In genomic region chr2:157458472-157458871, GRCm38 (mm10) we compare ENCODE assay signal across 8 mouse cellular contexts. TPM values are rescaled to one million over a fixed set of nuclear protein-coding genes. Genes with fewer than 3 reads are reported as not detected.
DNase-seq lines count a peak whose midpoint lies in the region; ATAC-seq and TF ChIP-seq lines count a peak whose summit lies in the region.

No protein-coding gene starts in this region.

- no peak for TF ChIP-seq POLR2A in liver, adult 2 months (IDR thresholded peaks at IDR 0.05; ENCODE audit: extremely low read depth, insufficient read depth, low read length)

- H3K27ac ChIP-seq in intestine, postnatal 0 days (ENCODE audit: low read depth, low read length): no peak overlapping the region
- H3K27ac ChIP-seq in liver, adult 2 months (replicated peaks; ENCODE audit: insufficient read depth, low read depth, low read length): no peak overlapping the region
- H3K27ac ChIP-seq in stomach, postnatal 0 days (replicated peaks): no peak overlapping the region

- peaks cover 54% of the 10 kb centered on the region for H3K36me3 ChIP-seq in intestine, postnatal 0 days (ENCODE audit: control insufficient read depth, insufficient read depth)
- no peaks in the 10 kb centered on the region for H3K36me3 ChIP-seq in liver, adult 2 months (ENCODE audit: control insufficient read depth, insufficient read depth, low read length)
- peaks cover 16% of the 10 kb centered on the region for H3K36me3 ChIP-seq in stomach, postnatal 0 days (ENCODE audit: control insufficient read depth, insufficient read depth, low read length)

- ATAC-seq in intestine, postnatal 0 days: peak; percentile 17; the same call in 1 of the 2 replicates
- peak; percentile 48 for ATAC-seq in monocyte, adult 5-6 weeks (replicated peaks; ENCODE audit: insufficient number of reproducible peaks, low FRiP score, low TSS enrichment, poor library complexity, severe bottlenecking)
- peak; percentile 33 for ATAC-seq in stomach, postnatal 0 days (ENCODE audit: low FRiP score, low TSS enrichment)

- no peak for TF ChIP-seq EP300 in stomach, postnatal 0 days (optimal IDR thresholded peaks at IDR 0.05)

- no peak overlapping the region for H3K9ac ChIP-seq in intestine, postnatal 0 days (ENCODE audit: low read depth, low read length)
- H3K9ac ChIP-seq in liver, adult 2 months (ENCODE audit: low read depth, low read length): no peak overlapping the region
- H3K9ac ChIP-seq in stomach, postnatal 0 days (ENCODE audit: low read length): no peak overlapping the region

- peak; percentile 96 for TF ChIP-seq CTCF in intestine, postnatal 0 days (IDR thresholded peaks at IDR 0.05; ENCODE audit: low read depth)
- TF ChIP-seq CTCF in liver, adult 2 months (IDR thresholded peaks at IDR 0.05; ENCODE audit: low read depth, low read length): peak; percentile 90
- peak; percentile 92 for TF ChIP-seq CTCF in stomach, postnatal 0 days (IDR thresholded peaks at IDR 0.05; ENCODE audit: low read depth)

- H3K4me3 ChIP-seq in intestine, postnatal 0 days (ENCODE audit: low read depth, low read length): no peak overlapping the region
- H3K4me3 ChIP-seq in liver, adult 2 months (ENCODE audit: insufficient read depth, low read depth, low read length): no peak overlapping the region
- no peak overlapping the region for H3K4me3 ChIP-seq in stomach, postnatal 0 days (ENCODE audit: low read depth, low read length)

- 28% methylated on average over 14 of the region's 14 CpGs for WGBS in intestine, postnatal 0 days
- WGBS in liver, adult 2 months: 39% methylated on average over 14 of the region's 14 CpGs
- 29% methylated on average over 13 of the region's 14 CpGs for WGBS in stomach, postnatal 0 days

- no peaks in the 10 kb centered on the region for H3K9me3 ChIP-seq in intestine, postnatal 0 days (ENCODE audit: control insufficient read depth)
- no peaks in the 10 kb centered on the region for H3K9me3 ChIP-seq in stomach, postnatal 0 days (ENCODE audit: control insufficient read depth, low read length)

- no peaks in the 10 kb centered on the region for H3K79me2 ChIP-seq in liver, adult 2 months (ENCODE audit: control insufficient read depth, insufficient read depth, low read length)

- H3K4me2 ChIP-seq in intestine, postnatal 0 days (replicated peaks; ENCODE audit: low read depth): no peak overlapping the region
- no peak overlapping the region for H3K4me2 ChIP-seq in stomach, postnatal 0 days (replicated peaks; ENCODE audit: low read depth)

- DNase-seq in ovary, postnatal 14 days (ENCODE audit: low spot score): peak; percentile 80
- no peak for DNase-seq in ovary, postnatal 10 days (ENCODE audit: low spot score)
- peak; percentile 90 for DNase-seq in embryo, embryonic 10.5 days (ENCODE audit: low spot score)
- peak; percentile 96 for DNase-seq in heart, adult 11 months
- DNase-seq in liver, adult 2 months (ENCODE audit: extremely low read depth, low read depth, low spot score): no peak
- DNase-seq in stomach, postnatal 0 days (ENCODE audit: low spot score): peak; percentile 85

- H3K27me3 ChIP-seq in intestine, postnatal 0 days (replicated peaks; ENCODE audit: control insufficient read depth, insufficient read depth, low read length): no peaks in the 10 kb centered on the region
- no peaks in the 10 kb centered on the region for H3K27me3 ChIP-seq in liver, adult 2 months (ENCODE audit: control insufficient read depth, insufficient read depth, low read length)
- no peaks in the 10 kb centered on the region for H3K27me3 ChIP-seq in stomach, postnatal 0 days (ENCODE audit: control insufficient read depth, insufficient read depth, low read length)

- no peaks in the 10 kb centered on the region for H3K4me1 ChIP-seq in intestine, postnatal 0 days (replicated peaks; ENCODE audit: control insufficient read depth, insufficient read depth, low read length)
- H3K4me1 ChIP-seq in liver, adult 2 months (ENCODE audit: control insufficient read depth, insufficient read depth, low read length): peaks cover 1% of the 10 kb centered on the region; the same call in 1 of the 2 replicates
- 0 out of 2 replicates have a peak, but pooled peaks cover 6% of the 10 kb centered on the region for H3K4me1 ChIP-seq in stomach, postnatal 0 days (replicated peaks; ENCODE audit: control insufficient read depth, insufficient read depth)

RNA-seq across cellular contexts. Expression of gene Src, which starts 40.2 kb away (rescaled TPM):
- polyA plus RNA-seq in intestine, postnatal 0 days (2015; fragmentation: Nextera tagmentation; extraction: Ambion mirVana): 23.9 and 25.1 TPM in 2 replicates
- total RNA-seq in liver, adult 2 months (2014; rRNA removed): 1.3 and 1.7 TPM in 2 replicates
- 3.2 and 5.6 TPM in 2 replicates for polyA plus RNA-seq in liver, adult 2 months (2012; rRNA removed)
- total RNA-seq in monocyte, adult 5-6 weeks (2017): 0.29 to 0.39 TPM (median 0.32 TPM) in 3 replicates
- polyA plus RNA-seq in stomach, postnatal 0 days (2015; fragmentation: Nextera tagmentation; extraction: Ambion mirVana): 12.0 and 12.9 TPM in 2 replicates

Comparison
In these comparisons a context has a peak if more than half of its experiments do, and no peak if none do; other contexts are left out.
1. DNase-seq: peak in ovary, postnatal 14 days (single experiment), embryo, embryonic 10.5 days (single experiment), heart, adult 11 months (single experiment) and stomach, postnatal 0 days (single experiment); none in ovary, postnatal 10 days (single experiment) and liver, adult 2 months (single experiment).
2. Peak in every context shown above with its lines, with median percentiles within 50 percentile points of each other: ATAC-seq and CTCF ChIP-seq.